Mouse (Mus musculus): ENCODE data around the gene Sox30. TPM values are rescaled to one million over a fixed set of nuclear protein-coding genes. Genes with fewer than 3 reads are reported as not detected.

Gene Sox30
- total and polyA plus RNA-seq, 3 experiments, result not detected

- Histone ChIP-seq H3K36me3 (replicated peaks in 1 of 2; ENCODE audit: control insufficient read depth in 1 of 2, insufficient read depth in 1 of 2, low read length in 1 of 2) (no peaks in the 10 kb centered on the region), H3K9ac (ENCODE audit: insufficient read depth, low read depth) (no peak overlapping the region), H3K4me2 (ENCODE audit: insufficient read depth, low read depth, poor library complexity, severe bottlenecking) (no peak overlapping the region), H3K27me3 (replicated peaks) (no peaks in the 10 kb centered on the region), H3K9me3 (replicated peaks; ENCODE audit: low read length) (peaks cover 7% of the 10 kb centered on the region), H3K79me2 (replicated peaks; ENCODE audit: control insufficient read depth, extremely low read depth, insufficient read depth, poor library complexity, severe bottlenecking) (no peaks in the 10 kb centered on the region), H3K27ac (ENCODE audit: insufficient read depth, low read depth) (no peak overlapping the region), H3K4me3 (replicated peaks in 1 of 3; ENCODE audit: low read depth in 2 of 3, low read length in 2 of 3, poor library complexity in 1 of 3) (no peak overlapping the region), H3K4me1 (ENCODE audit: control insufficient read depth in 1 of 2, insufficient read depth in 2 of 2) (no peaks in the 10 kb centered on the region)
- no peak for TF ChIP-seq MYC (IDR thresholded peaks at IDR 0.05; ENCODE audit: low read depth, low read length)
- no peak for TF ChIP-seq POLR2A (IDR thresholded peaks at IDR 0.05; ENCODE audit: low read depth, low read length)
- no peak for TF ChIP-seq RAD21 (IDR thresholded peaks at IDR 0.05; ENCODE audit: low read depth, low read length)
- TF ChIP-seq MEF2A (IDR thresholded peaks at IDR 0.05; ENCODE audit: borderline replicate concordance, low read depth, low read length), result no peak
- TF ChIP-seq E2F4 (IDR thresholded peaks at IDR 0.05; ENCODE audit: insufficient replicate concordance, low read depth, low read length), result no peak
- no peak for TF ChIP-seq ZNF384 (IDR thresholded peaks at IDR 0.05; ENCODE audit: low read depth, low read length)
- no peak for TF ChIP-seq POLR2AphosphoS2 (IDR thresholded peaks at IDR 0.05; ENCODE audit: low read depth, low read length)
- TF ChIP-seq SIN3A (IDR thresholded peaks at IDR 0.05; ENCODE audit: low read length), result no peak
- no peak for TF ChIP-seq JUND (conservative IDR thresholded peaks at IDR 0.05; ENCODE audit: low read depth, low read length)
- no peak for TF ChIP-seq JUN (IDR thresholded peaks at IDR 0.05; ENCODE audit: insufficient read depth, low read depth, low read length)
- TF ChIP-seq ZMIZ1 (IDR thresholded peaks at IDR 0.05; ENCODE audit: low read depth, low read length), result no peak
- no peak for TF ChIP-seq SMC3 (IDR thresholded peaks at IDR 0.05; ENCODE audit: low read depth, low read length)
- TF ChIP-seq PAX5 (IDR thresholded peaks at IDR 0.05; ENCODE audit: low read length), result no peak
- TF ChIP-seq TBP (conservative IDR thresholded peaks at IDR 0.05; ENCODE audit: low read depth, low read length), result no peak
- TF ChIP-seq ZKSCAN1 (IDR thresholded peaks at IDR 0.05; ENCODE audit: borderline replicate concordance, low read depth, low read length), result no peak
- TF ChIP-seq RCOR1 (conservative IDR thresholded peaks at IDR 0.05; ENCODE audit: low read depth, low read length), result no peak
- TF ChIP-seq KAT2A (IDR thresholded peaks at IDR 0.05; ENCODE audit: insufficient replicate concordance, low read length), result no peak
- DNase-seq (ENCODE audit: extremely low read depth), result no peak
- in situ Hi-C loops (cut with MboI; ENCODE audit: low pct_ligation_motif_present, low pct_unique_long_range_greater_than_20kb, low sequenced_read_pairs) (no loop called here), dilution Hi-C loops (cut with MboI; ENCODE audit: extremely low pct_ligation_motif_present, extremely low pct_unique_long_range_greater_than_20kb, low sequenced_read_pairs) (no loop called here)
Measured at GRCm38 (mm10) chr11:46041607-46042267, 61.6 kb downstream of the Sox30 start.

- no peak overlapping the region for H3K4me3 ChIP-seq (replicated peaks in 1 of 3; ENCODE audit: low read depth in 2 of 3, low read length in 2 of 3, poor library complexity in 1 of 3)
- H3K79me2 ChIP-seq (replicated peaks; ENCODE audit: control insufficient read depth, extremely low read depth, insufficient read depth, poor library complexity, severe bottlenecking), result no peaks in the 10 kb centered on the region
- H3K4me2 ChIP-seq (ENCODE audit: insufficient read depth, low read depth, poor library complexity, severe bottlenecking), result no peak overlapping the region
- dilution Hi-C loops (cut with MboI; ENCODE audit: extremely low pct_ligation_motif_present, extremely low pct_unique_long_range_greater_than_20kb, low sequenced_read_pairs) (no loop called here), in situ Hi-C loops (cut with MboI; ENCODE audit: low pct_ligation_motif_present, low pct_unique_long_range_greater_than_20kb, low sequenced_read_pairs) (no loop called here)
- no peak overlapping the region for H3K9ac ChIP-seq (ENCODE audit: insufficient read depth, low read depth)
- H3K9me3 ChIP-seq (replicated peaks; ENCODE audit: low read length), result peaks cover 7% of the 10 kb centered on the region
- no peaks in the 10 kb centered on the region for H3K27me3 ChIP-seq (replicated peaks)
- TF ChIP-seq PAX5 (IDR thresholded peaks at IDR 0.05; ENCODE audit: low read length) (no peak), SIN3A (IDR thresholded peaks at IDR 0.05; ENCODE audit: low read length) (no peak), CHD2 (IDR thresholded peaks at IDR 0.05; ENCODE audit: low read length) (no peak), ETS1 (conservative IDR thresholded peaks at IDR 0.05; ENCODE audit: low read depth, low read length) (no peak), MXI1 (IDR thresholded peaks at IDR 0.05; ENCODE audit: low read depth, low read length) (no peak), NELFE (IDR thresholded peaks at IDR 0.05; ENCODE audit: low read depth, low read length) (no peak), TCF12 (IDR thresholded peaks at IDR 0.05; ENCODE audit: low read depth, low read length) (no peak), JUND (conservative IDR thresholded peaks at IDR 0.05; ENCODE audit: low read depth, low read length) (no peak), E2F4 (IDR thresholded peaks at IDR 0.05; ENCODE audit: insufficient replicate concordance, low read depth, low read length) (no peak), RCOR1 (conservative IDR thresholded peaks at IDR 0.05; ENCODE audit: low read depth, low read length) (no peak), MYC (IDR thresholded peaks at IDR 0.05; ENCODE audit: low read depth, low read length) (no peak)
- no peaks in the 10 kb centered on the region for H3K4me1 ChIP-seq (ENCODE audit: control insufficient read depth in 1 of 2, insufficient read depth in 2 of 2)
- no peak overlapping the region for H3K27ac ChIP-seq (ENCODE audit: insufficient read depth, low read depth)
- no peak for DNase-seq (ENCODE audit: extremely low read depth)
- H3K36me3 ChIP-seq (replicated peaks in 1 of 2; ENCODE audit: control insufficient read depth in 1 of 2, insufficient read depth in 1 of 2, low read length in 1 of 2), result no peaks in the 10 kb centered on the region
Measured at GRCm38 (mm10) chr11:46044781-46045180, 64.7 kb downstream of the Sox30 start.
